Mouse (Mus musculus): ENCODE measurements around the gene Ush2a. TPM values are rescaled to one million over a fixed set of nuclear protein-coding genes. Genes with fewer than 3 reads are reported as not detected.

Ush2a gene
- polyA plus RNA-seq, 1 experiment from 2014 or later = not detected

DNA sequence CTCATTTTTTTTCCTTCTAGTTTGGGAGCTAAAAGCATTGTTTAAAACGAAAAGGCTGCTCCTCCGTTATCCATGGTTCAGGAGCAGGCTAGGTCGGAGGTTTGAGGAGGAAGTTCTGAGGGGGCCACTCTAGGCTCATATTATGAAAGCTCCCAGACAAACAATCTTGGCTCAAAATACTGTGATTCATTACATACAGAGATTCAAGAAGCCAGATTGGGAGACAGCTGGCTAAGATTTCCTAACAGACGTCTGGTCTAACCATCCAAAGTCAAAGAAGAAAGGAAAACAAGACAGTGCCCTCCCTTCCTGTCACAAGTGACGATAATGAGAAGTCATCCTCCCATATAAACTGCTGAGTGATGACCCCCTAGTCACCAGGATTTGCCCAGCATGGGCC, 354.7 kb downstream of the Ush2a start:
- no peak overlapping the region for H3K9ac ChIP-seq (replicated peaks)
- H3K27ac ChIP-seq (ENCODE audit: low read depth) = no peak overlapping the region
- H3K4me1 ChIP-seq (ENCODE audit: insufficient read depth) = no peaks in the 10 kb centered on the region
- no peaks in the 10 kb centered on the region for H3K9me3 ChIP-seq (ENCODE audit: low read length)
- TF ChIP-seq EP300 (IDR thresholded peaks at IDR 0.05; ENCODE audit: low read depth) = no peak
- H3K4me3 ChIP-seq (ENCODE audit: low read depth, low read length) = no peak overlapping the region
- DNase-seq = no peak
- H3K27me3 ChIP-seq (ENCODE audit: insufficient read depth, low read length) = no peaks in the 10 kb centered on the region
- ATAC-seq = no peak
- WGBS (ENCODE audit: insufficient replicate concordance) = 62% methylated on average over 5 of the region's 5 CpGs
- H3K4me2 ChIP-seq (ENCODE audit: low read depth, low read length) = no peak overlapping the region
- no peaks in the 10 kb centered on the region for H3K36me3 ChIP-seq (replicated peaks; ENCODE audit: insufficient read depth, low read length)

DNA sequence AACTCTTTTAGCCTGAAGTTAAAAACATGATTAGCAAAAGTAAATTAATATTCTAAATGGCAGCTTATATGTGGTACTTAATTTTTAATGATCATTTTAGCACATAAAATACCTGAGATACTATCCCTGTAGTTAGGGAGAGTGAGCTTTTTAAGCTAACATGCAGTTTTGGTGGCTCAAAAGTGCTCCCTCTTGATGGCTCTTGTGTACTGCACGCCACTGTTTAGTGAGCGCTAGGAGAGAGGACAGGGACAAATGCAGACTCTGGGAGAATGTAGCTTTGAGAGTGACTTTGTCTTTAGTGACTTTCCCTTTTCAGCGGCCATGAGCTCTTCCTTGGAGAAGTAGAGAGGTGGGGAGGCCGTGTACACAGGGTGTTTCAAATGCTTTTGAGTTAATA, 371.9 kb downstream of the Ush2a start:
- no peak for TF ChIP-seq EP300 (IDR thresholded peaks at IDR 0.05; ENCODE audit: low read depth)
- TF ChIP-seq CTCF (IDR thresholded peaks at IDR 0.05; ENCODE audit: low read depth) = peak; percentile 49
- no peaks in the 10 kb centered on the region for H3K4me1 ChIP-seq (ENCODE audit: insufficient read depth)
- no peak overlapping the region for H3K4me2 ChIP-seq (ENCODE audit: low read depth, low read length)
- H3K27me3 ChIP-seq (ENCODE audit: insufficient read depth, low read length) = no peaks in the 10 kb centered on the region
- DNase-seq (no peak), ATAC-seq (no peak)
- H3K9ac ChIP-seq (replicated peaks) = no peak overlapping the region
- H3K4me3 ChIP-seq (ENCODE audit: low read depth, low read length) = no peak overlapping the region
- no peak overlapping the region for H3K27ac ChIP-seq (ENCODE audit: low read depth)
- WGBS (ENCODE audit: insufficient replicate concordance) = 56% methylated on average over 4 of the region's 4 CpGs
- no peaks in the 10 kb centered on the region for H3K9me3 ChIP-seq (ENCODE audit: low read length)
- H3K36me3 ChIP-seq (replicated peaks; ENCODE audit: insufficient read depth, low read length) = no peaks in the 10 kb centered on the region

DNA sequence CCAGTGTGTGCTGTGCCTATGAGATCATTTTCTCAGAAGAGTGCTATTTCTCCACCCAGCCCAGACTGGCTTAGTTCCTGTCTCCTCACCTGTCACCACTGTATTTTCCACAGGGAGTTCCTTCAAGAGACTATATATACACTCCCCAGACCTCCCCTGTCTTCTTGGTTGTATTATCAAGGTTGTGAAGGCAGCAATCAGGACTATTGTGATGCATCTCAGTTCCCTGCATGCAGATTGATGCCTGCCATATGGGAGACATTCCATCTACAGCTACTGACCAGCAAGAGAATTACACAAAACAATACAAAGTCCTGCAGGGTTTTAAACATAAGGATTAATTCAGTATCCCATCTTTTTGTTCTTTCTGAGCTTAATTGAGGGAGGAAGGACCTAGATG, 377.8 kb downstream of the Ush2a start:
- Histone ChIP-seq H3K4me2 (ENCODE audit: low read depth, low read length) (no peak overlapping the region), H3K9me3 (ENCODE audit: low read length) (no peaks in the 10 kb centered on the region), H3K9ac (replicated peaks) (no peak overlapping the region), H3K4me1 (ENCODE audit: insufficient read depth) (no peaks in the 10 kb centered on the region), H3K27ac (ENCODE audit: low read depth) (no peak overlapping the region), H3K4me3 (ENCODE audit: low read depth, low read length) (no peak overlapping the region), H3K27me3 (ENCODE audit: insufficient read depth, low read length) (no peaks in the 10 kb centered on the region), H3K36me3 (replicated peaks; ENCODE audit: insufficient read depth, low read length) (no peaks in the 10 kb centered on the region)
- DNase-seq (no peak), ATAC-seq (no peak)
- TF ChIP-seq CTCF (IDR thresholded peaks at IDR 0.05; ENCODE audit: low read depth) = no peak
- no peak for TF ChIP-seq EP300 (IDR thresholded peaks at IDR 0.05; ENCODE audit: low read depth)

DNA sequence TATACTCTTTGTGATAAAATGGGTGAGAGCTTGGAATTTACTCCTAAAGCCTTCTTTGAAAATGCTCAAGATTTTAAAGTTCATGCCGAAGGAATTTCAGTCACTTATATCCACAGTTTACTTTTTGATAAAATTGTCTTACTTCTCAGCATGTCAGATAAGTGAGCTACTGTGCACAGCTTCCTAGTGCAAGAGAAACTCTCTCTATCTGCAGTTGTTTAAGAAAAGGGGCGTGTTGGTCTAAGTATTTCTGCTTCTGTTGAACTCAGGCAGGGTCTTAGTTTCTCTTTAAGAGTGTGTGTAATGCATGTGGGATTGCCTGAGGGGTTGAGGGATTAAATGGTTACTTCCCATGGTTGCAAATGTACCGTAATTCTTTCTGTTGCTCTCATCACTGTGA, 381.3 kb downstream of the Ush2a start:
- H3K9me3 ChIP-seq (ENCODE audit: low read length) = no peaks in the 10 kb centered on the region
- WGBS (ENCODE audit: insufficient replicate concordance) = 68% methylated on average over 3 of the region's 3 CpGs
- H3K4me3 ChIP-seq (ENCODE audit: low read depth, low read length) = no peak overlapping the region
- ATAC-seq (no peak), DNase-seq (no peak)
- H3K4me2 ChIP-seq (ENCODE audit: low read depth, low read length) = no peak overlapping the region
- no peaks in the 10 kb centered on the region for H3K36me3 ChIP-seq (replicated peaks; ENCODE audit: insufficient read depth, low read length)
- H3K27me3 ChIP-seq (ENCODE audit: insufficient read depth, low read length) = no peaks in the 10 kb centered on the region
- H3K4me1 ChIP-seq (ENCODE audit: insufficient read depth) = no peaks in the 10 kb centered on the region
- no peak overlapping the region for H3K27ac ChIP-seq (ENCODE audit: low read depth)
- no peak overlapping the region for H3K9ac ChIP-seq (replicated peaks)
- TF ChIP-seq CTCF (IDR thresholded peaks at IDR 0.05; ENCODE audit: low read depth) (no peak), EP300 (IDR thresholded peaks at IDR 0.05; ENCODE audit: low read depth) (no peak)

DNA sequence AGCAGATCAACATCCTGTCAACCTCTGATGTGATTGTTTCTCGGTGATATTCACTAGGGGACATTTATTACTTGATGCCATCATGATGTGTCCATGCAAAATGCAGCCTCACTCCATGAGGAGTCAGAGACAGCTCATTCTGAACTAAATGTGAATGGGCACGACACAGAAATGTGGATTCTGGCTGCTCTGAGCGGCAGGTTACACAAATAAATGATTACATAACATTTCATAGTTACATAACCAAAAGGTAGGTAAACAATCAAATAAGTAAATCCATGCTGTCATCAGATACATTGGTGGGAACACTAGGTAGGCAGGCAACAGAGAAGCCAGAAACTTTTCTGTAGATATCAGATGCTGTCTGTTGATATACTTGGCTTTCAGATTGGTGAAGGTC, 391.2 kb downstream of the Ush2a start:
- Histone ChIP-seq H3K27me3 (ENCODE audit: insufficient read depth, low read length) (no peaks in the 10 kb centered on the region), H3K9me3 (ENCODE audit: low read length) (no peaks in the 10 kb centered on the region), H3K36me3 (replicated peaks; ENCODE audit: insufficient read depth, low read length) (no peaks in the 10 kb centered on the region), H3K4me2 (ENCODE audit: low read depth, low read length) (no peak overlapping the region), H3K27ac (ENCODE audit: low read depth) (no peak overlapping the region), H3K4me3 (ENCODE audit: low read depth, low read length) (no peak overlapping the region), H3K9ac (replicated peaks) (no peak overlapping the region), H3K4me1 (ENCODE audit: insufficient read depth) (no peaks in the 10 kb centered on the region)
- DNase-seq (no peak), ATAC-seq (peak; percentile 29; the same call in 1 of the 2 replicates)
- WGBS (ENCODE audit: insufficient replicate concordance) = 51% methylated on average over 3 of the region's 3 CpGs
- TF ChIP-seq EP300 (IDR thresholded peaks at IDR 0.05; ENCODE audit: low read depth) (no peak), CTCF (IDR thresholded peaks at IDR 0.05; ENCODE audit: low read depth) (no peak)

DNA sequence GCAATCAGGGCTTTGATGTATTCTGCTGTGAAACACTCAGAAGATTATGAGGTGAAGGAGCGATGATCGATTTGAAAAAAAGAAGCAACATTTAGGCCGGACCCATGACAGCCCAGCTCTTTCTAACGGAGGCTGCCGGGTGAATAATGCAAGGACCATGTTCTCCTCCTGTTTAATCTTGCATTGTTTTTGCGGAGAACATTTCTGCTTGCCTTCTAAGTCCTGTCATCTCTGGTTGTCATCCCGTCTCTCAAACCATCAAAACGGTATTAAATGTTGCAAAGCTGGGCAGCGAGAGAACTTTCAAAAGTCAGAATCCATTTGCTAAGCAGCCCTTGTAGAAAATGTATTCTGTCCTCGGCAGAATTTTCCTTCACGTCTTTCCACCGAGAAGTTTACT, 394.3 kb downstream of the Ush2a start:
- Histone ChIP-seq H3K4me2 (ENCODE audit: low read depth, low read length) (no peak overlapping the region), H3K27ac (ENCODE audit: low read depth) (no peak overlapping the region), H3K4me1 (ENCODE audit: insufficient read depth) (no peaks in the 10 kb centered on the region), H3K9me3 (ENCODE audit: low read length) (no peaks in the 10 kb centered on the region), H3K4me3 (ENCODE audit: low read depth, low read length) (no peak overlapping the region), H3K27me3 (ENCODE audit: insufficient read depth, low read length) (no peaks in the 10 kb centered on the region), H3K36me3 (replicated peaks; ENCODE audit: insufficient read depth, low read length) (no peaks in the 10 kb centered on the region), H3K9ac (replicated peaks) (no peak overlapping the region)
- no peak for ATAC-seq
- TF ChIP-seq EP300 (IDR thresholded peaks at IDR 0.05; ENCODE audit: low read depth) = no peak
- no peak for TF ChIP-seq CTCF (IDR thresholded peaks at IDR 0.05; ENCODE audit: low read depth)
- 80% methylated on average over 12 of the region's 12 CpGs for WGBS (ENCODE audit: insufficient replicate concordance)
- DNase-seq = no peak

DNA sequence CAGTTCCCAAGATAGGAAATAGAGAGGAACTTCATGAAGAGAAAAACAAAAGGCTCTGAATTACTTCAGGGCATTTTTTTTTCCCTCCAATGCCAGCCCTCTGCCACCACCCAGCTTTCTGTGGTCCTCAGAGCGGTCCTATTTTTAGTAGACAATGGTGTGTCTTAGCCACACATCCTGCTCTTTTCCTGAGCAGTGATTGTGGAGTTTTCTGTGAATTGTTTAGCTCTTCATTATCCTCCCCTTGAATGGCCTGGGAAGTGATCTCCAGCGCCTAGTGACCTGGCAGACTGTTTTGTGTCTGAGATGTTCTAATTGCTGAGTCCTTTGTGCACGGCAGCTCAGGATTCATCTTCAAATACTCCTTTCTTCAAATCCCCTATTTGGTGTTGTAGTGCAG, 397.3 kb downstream of the Ush2a start:
- WGBS (ENCODE audit: insufficient replicate concordance) = 41% methylated on average over 3 of the region's 3 CpGs
- H3K9me3 ChIP-seq (ENCODE audit: low read length) = no peaks in the 10 kb centered on the region

More for the DNA sequence above, 397.3 kb downstream of the Ush2a start:
- no peak overlapping the region for H3K4me2 ChIP-seq (ENCODE audit: low read depth, low read length)
- H3K4me3 ChIP-seq (ENCODE audit: low read depth, low read length) = no peak overlapping the region
- DNase-seq (no peak), ATAC-seq (no peak)
- H3K27ac ChIP-seq (ENCODE audit: low read depth) = no peak overlapping the region
- TF ChIP-seq EP300 (IDR thresholded peaks at IDR 0.05; ENCODE audit: low read depth) (no peak), CTCF (IDR thresholded peaks at IDR 0.05; ENCODE audit: low read depth) (no peak)
- H3K27me3 ChIP-seq (ENCODE audit: insufficient read depth, low read length) = no peaks in the 10 kb centered on the region
- no peaks in the 10 kb centered on the region for H3K4me1 ChIP-seq (ENCODE audit: insufficient read depth)
- H3K9ac ChIP-seq (replicated peaks) = no peak overlapping the region
- no peaks in the 10 kb centered on the region for H3K36me3 ChIP-seq (replicated peaks; ENCODE audit: insufficient read depth, low read length)
